Mouse (Mus musculus) kidney, embryonic 16.5 days (tissue): ENCODE measurements around the gene Ube4b. TPM values are rescaled to one million over a fixed set of nuclear protein-coding genes. Genes with fewer than 3 reads are reported as not detected.

Experiments
- ATAC-seq: fragments of 200-750 bp; cut with Nextera tagmentation; 2 replicates; pipeline ENCODE4 v1.8.0; 2017; ENCODE audit warnings: moderate TSS enrichment; ENCODE audit not compliant: low FRiP score, low TSS enrichment
- H3K27ac ChIP-seq: fragments of 300-500 bp; sonication (generic); 2 replicates; pipeline ENCODE4 v1.5.1; 2014; ENCODE audit warnings: low read length
- H3K27me3 ChIP-seq: fragments of 300-500 bp; sonication (generic); 2 replicates; pipeline ENCODE4 v1.6.1; 2014; ENCODE audit warnings: low read length, control low read depth, mixed read lengths; ENCODE audit not compliant: insufficient read depth
- H3K36me3 ChIP-seq: fragments of 300-500 bp; sonication (generic); 2 replicates; pipeline ENCODE4 v1.6.1; 2014; ENCODE audit warnings: low read length, control low read depth, mixed read lengths; ENCODE audit not compliant: insufficient read depth
- H3K4me1 ChIP-seq: fragments of 300-500 bp; sonication (generic); 2 replicates; pipeline ENCODE4 v1.6.1; 2014; ENCODE audit warnings: low read length, control low read depth, mixed read lengths; ENCODE audit not compliant: insufficient read depth
- H3K4me2 ChIP-seq: fragments of 300-500 bp; sonication (generic); replicated peaks from 2 replicates; pipeline ENCODE4 v1.6.1; 2014; ENCODE audit warnings: low read depth, low read length
- H3K4me3 ChIP-seq: fragments of 300-500 bp; sonication (generic); 2 replicates; pipeline ENCODE4 v1.5.1; 2014; ENCODE audit warnings: mild to moderate bottlenecking, low read length
- H3K9ac ChIP-seq: fragments of 300-500 bp; sonication (generic); replicated peaks from 2 replicates; pipeline ENCODE4 v1.6.1; 2014; ENCODE audit warnings: low read length
- H3K9me3 ChIP-seq: fragments of 300-500 bp; sonication (generic); 2 replicates; pipeline ENCODE4 v1.6.1; 2016; ENCODE audit warnings: low read length, control low read depth
- WGBS: fragments of 180-500 bp; shearing (Covaris S2); extraction: QIAGEN DNeasy Blood & Tissue Kit; methylation state at CpG from one replicate; pipeline ENCODE4 v1.1.7; 2014; 5-methylcytosine and 5-hydroxymethylcytosine counted together
- polyA plus RNA-seq: library from polyadenylated mRNA; unstranded; fragments of >200 nt; fragmentation: Nextera tagmentation; extraction: Ambion mirVana; gene quantifications from 2 replicates; pipeline ENCODE4 v1.2.1, GENCODE M21; 2015

Ube4b gene
- polyA plus RNA-seq, 1 experiment from 2014 or later, result 46.8 TPM

GRCm38 (mm10) chr4:149283018-149283417, 143.5 kb downstream of the Ube4b start:
- Histone ChIP-seq H3K9me3 (no peaks in the 10 kb centered on the region), H3K4me3 (no peak overlapping the region), H3K9ac (no peak overlapping the region), H3K36me3 (no peaks in the 10 kb centered on the region), H3K4me1 (peaks cover 16% of the 10 kb centered on the region; the same call in 1 of the 2 replicates), H3K27ac (no peak overlapping the region), H3K27me3 (no peaks in the 10 kb centered on the region), H3K4me2 (no peak overlapping the region)
- no peak for ATAC-seq
- WGBS, result 80% methylated on average over 3 of the region's 3 CpGs

DNA sequence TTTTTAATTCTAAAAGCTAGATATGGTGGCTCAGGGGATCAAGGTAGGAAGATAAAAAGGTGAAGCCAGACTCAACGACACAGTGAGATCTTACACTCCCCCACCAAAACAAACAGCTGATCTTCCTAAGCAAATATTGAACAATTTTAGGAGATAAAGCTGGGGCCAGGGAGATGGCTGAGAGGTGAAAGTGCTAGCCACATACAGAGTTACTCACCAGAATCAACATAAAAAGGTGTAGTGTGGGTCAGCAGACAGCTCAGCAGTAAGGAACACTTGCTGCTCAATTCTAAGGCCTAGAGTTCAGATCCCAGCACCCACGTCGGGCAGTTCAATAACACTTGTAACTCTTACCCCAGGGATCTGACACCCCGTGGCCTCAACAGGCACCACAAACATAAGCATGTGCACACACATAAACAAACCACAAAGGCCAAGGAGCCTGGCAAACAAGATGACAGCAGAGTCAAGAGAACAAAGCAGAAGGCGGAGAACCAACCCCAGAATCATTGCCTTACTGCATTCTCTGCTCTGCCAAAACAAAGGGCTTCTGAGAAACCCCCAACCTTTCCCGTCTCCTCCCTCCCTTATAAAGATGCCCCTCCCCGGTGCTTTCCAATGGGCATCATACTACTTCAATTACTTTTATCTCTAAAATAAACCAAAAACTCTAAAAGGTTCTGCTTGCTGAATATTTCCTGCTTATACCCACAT, 144.4 kb downstream of the Ube4b start:
- no peak for ATAC-seq
- 70% methylated on average over 7 of the region's 7 CpGs for WGBS

More for the DNA sequence above, 144.4 kb downstream of the Ube4b start:
- H3K9me3 ChIP-seq, result no peaks in the 10 kb centered on the region
- no peak overlapping the region for H3K9ac ChIP-seq
- H3K27me3 ChIP-seq, result no peaks in the 10 kb centered on the region
- H3K36me3 ChIP-seq, result no peaks in the 10 kb centered on the region
- H3K4me3 ChIP-seq, result no peak overlapping the region
- H3K4me1 ChIP-seq, result peaks cover 23% of the 10 kb centered on the region
- no peak overlapping the region for H3K27ac ChIP-seq
- H3K4me2 ChIP-seq, result no peak overlapping the region

Other genes with a start within 250 kb of the Ube4b start
- 25.7 and 29.9 TPM in 2 replicates for gene Kif1b, start 119.1 kb downstream of the Ube4b start, polyA plus RNA-seq
- 1.3 TPM in 2 replicates for gene Rbp7, start 28.2 kb upstream of the Ube4b start, polyA plus RNA-seq
- gene Tmem274, start 50.6 kb upstream of the Ube4b start, polyA plus RNA-seq, result 0.41 and 0.82 TPM in 2 replicates
- 13.9 and 14.2 TPM in 2 replicates for gene Nmnat1, start 58.5 kb upstream of the Ube4b start, polyA plus RNA-seq
- 45.9 and 47.6 TPM in 2 replicates for gene Lzic, start 58.5 kb upstream of the Ube4b start, polyA plus RNA-seq
- gene Ctnnbip1, start 91.5 kb upstream of the Ube4b start, polyA plus RNA-seq, result 54.1 and 57.4 TPM in 2 replicates
- gene Clstn1, start 159.7 kb upstream of the Ube4b start, polyA plus RNA-seq, result 13.3 and 14.1 TPM in 2 replicates